Mouse (Mus musculus): Measurements from ENCODE around the gene Muc1.
"Not testable (repeated sequence)": the region's sequence is repeated elsewhere in the genome, so short reads cannot be mapped to it uniquely, and the experiment has no call there.

Gene Muc1

DNA sequence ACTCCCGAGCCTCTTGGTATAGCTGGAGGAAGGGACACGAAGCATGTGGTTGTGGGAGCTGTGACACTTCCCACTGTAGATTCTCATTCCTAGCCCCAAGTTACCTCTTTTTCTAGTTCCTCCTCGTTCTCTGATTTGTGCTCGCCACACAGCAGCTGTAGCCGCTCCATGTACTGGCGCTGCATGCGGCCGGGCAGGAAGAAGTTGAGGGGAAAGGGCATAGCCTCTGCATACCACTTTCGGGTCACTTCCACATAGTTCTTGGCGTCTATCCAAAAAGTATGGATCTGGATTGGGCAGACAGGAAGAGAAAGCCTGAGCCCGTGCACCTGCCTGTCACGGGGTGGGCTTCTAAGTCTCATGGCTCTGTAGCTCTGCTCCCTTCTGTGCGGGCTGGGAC is 18.7 kb upstream of the Muc1 start:
- no peak for DNase-seq

DNA sequence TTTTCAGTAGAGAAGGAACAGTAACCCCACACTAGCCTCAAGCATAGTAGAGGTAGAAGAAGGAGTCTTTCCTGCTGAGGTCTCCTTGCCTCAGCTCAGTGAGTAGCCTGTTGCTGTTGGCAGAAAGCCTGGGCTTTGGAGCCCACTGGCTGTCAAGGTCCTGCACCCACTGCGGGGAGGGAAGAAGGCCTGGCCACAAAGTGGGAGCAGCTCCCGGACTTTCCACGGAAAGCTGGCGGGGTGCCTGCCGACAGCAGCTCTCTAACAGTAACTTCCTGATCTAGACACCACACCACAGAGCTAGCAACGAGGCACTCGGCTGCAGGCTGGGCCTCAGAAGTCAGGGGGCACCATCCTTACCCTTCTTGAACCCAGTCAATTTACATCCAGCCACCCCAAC is 18.1 kb upstream of the Muc1 start:
- no peak for DNase-seq

GRCm38 (mm10) chr3:89213803-89214530 is 14.9 kb upstream of the Muc1 start:
- DNase-seq, result peak; percentile 91 to 92

GRCm38 (mm10) chr3:89214681-89215411 is 14.0 kb upstream of the Muc1 start, which contains the start of gene Thbs3:
Gene Thbs3 (plus strand): TSS chr3:89215180.
- no peak for DNase-seq

- peak; percentile 92 to 94 for DNase-seq
Measured at GRCm38 (mm10) chr3:89215853-89216252, 13.0 kb upstream of the Muc1 start.

GRCm38 (mm10) chr3:89216407-89216806 is 12.4 kb upstream of the Muc1 start:
- DNase-seq, result not testable (repeated sequence)

- no peak for DNase-seq
Measured at GRCm38 (mm10) chr3:89218271-89218670, 10.6 kb upstream of the Muc1 start.

GRCm38 (mm10) chr3:89219546-89219945 is 9.3 kb upstream of the Muc1 start:
- DNase-seq, result no peak

DNA sequence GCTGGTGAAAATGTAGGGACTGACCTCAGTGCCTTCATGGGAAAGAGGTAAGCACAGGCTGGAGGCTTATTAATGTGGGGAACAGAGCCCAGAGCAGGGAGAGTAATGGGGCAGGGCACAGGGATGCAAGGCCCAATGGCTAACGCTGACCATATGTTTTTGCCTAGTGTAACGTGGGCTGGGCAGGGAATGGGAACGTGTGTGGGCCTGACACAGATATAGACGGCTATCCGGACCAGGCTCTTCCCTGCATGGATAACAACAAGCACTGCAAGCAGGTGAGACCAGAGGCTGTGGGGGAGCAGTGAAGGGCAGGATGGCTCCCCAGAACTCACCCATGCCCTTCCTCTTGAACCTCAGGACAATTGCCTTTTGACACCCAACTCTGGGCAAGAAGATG is 7.7 kb upstream of the Muc1 start:
- DNase-seq, result no peak

DNA sequence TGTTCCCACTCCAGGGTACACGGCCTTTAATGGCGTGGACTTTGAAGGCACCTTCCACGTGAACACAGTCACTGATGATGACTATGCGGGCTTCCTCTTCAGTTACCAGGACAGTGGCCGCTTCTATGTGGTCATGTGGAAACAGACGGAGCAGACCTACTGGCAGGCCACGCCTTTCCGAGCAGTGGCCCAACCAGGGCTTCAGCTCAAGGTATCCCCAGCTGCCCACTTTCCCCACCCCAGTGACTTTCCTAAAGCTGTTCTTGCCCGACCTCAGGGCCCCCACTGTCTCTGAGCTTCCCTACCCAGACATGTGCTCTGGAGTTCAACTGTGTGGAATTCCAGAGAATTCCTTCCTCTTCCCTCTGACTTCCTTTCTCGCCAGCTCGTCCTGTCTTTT is 4.1 kb upstream of the Muc1 start:
- no peak for DNase-seq

DNA sequence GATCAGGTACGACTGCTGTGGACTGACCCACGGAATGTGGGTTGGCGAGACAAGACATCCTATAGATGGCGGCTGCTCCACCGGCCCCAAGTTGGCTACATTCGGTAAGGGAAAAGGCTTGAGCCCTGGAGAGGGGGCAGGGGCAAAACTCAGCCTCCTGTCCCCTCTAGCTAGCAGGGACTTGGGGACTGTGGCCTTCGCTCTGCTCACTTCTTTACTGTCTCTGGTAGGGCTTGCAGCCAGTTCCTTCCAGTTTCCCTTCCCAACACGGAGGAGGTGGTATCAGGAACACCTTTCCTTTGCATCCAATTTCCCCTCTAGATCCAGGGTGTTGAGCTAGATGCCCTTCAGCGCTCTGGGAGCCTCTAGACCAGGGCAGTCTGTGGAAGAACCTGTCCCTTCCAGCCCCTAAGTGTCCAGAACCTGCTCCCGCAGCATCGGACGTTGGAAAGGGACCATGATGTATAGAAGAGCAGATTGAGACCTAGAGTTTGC is 3.5 kb upstream of the Muc1 start:
- no peak for DNase-seq

DNA sequence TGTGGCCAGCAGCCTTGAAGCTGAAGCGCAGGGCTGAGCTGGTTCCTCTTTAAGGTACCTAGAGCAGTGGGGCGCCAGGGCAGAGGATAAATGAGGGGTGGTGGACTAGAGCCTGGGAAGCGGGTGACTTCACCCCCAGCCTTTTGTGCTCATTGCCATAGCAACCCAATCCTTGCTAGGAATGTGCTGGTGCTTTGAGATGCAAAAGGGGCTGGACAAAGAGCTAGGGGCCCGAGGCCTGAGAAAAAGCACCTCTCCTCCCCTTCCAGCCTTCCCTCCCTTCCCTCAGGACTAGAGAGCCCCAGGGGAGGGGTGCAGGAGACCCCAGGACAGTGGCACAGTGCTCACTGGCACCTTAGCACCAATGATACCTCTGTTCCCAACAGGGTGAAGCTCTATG is 2.9 kb upstream of the Muc1 start:
- DNase-seq, result no peak

GRCm38 (mm10) chr3:89226361-89226760 is 2.5 kb upstream of the Muc1 start:
- no peak for DNase-seq

GRCm38 (mm10) chr3:89226900-89227299 is 2.0 kb upstream of the Muc1 start, which contains the start of gene Mtx1:
Gene Mtx1 (minus strand): TSS chr3:89227088.
- no peak for DNase-seq

DNA sequence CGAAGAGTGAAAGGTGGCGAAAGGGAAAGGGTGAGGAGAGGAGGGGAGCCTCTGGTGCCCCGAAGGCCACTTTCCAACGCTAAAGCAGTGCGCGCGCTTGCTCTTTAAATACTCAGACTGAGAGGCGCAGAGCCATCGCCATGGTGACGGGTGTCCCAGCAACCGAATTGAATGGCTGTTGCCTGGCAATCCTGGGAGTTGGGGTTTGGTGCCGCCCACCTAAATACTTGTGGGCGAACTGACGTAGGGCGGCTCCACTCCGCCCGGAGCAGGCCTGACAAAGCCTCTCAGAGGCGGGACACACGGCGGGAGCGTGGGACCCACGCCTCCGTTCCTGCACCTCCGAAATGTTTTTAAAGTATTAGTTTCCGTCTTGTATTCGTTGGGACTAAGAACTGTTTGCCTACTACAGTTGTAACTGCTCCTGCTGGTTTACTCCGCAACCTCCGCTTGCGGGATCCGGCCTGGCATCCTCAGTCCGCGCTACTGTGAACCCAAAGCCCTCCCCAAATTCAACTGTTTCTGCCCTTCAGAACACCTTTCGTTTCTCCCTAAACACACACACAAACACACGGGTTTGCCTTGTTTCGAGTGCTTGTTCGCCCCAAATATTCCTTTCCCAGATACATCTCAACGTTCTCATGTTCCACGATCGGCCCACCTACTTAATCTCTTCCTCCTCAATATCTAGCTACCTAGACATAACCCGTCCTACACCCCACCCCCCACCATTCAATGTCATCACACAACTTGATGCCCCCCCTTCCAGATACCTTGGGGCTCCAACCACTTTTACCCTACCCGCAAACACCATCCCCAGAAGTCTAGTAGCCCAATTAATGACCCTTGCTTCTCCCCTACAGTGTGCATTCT is 1.3 kb upstream of the Muc1 start:
- DNase-seq, result peak; percentile 57 to 70

DNA sequence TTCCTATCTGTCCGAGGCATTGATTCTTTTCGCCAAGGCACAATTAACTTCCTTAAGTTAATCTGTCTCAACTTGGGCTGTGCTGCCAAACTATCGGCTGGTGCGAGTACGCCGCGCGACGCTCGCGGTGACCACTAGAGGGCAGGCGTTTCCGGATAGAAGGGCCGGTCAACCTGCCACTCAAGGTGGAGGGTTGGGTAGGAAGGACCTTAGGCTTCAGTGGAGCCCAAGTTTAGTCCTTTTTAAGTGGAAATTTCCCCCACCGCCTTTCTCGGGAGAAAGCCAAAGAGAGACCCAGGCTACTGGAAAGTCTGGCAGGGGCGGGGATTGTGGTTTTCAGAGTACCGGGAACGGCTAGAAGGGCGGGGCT is 692 bp upstream of the Muc1 start:
- DNase-seq, result peak; percentile 93 to 95

DNA sequence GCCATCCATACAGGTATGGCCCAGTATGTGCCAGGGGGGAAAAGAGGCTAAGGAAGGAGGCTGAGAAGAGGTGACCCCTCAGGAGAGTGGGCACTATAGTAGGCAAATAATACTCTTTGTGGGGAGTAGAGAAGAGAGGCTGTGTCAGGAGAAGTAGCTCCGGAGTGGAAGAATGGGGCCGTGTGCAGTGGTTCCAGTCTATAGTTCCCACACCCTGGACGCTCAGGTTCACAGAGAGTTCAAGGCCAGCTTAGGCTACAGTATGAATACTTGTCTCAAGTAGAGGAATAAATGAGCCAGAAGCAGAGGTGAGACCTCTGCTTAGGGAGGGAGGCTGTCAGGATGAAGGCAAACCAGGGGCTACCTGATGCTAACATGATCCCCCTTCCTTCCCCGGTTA is 419 bp downstream of the Muc1 start:
- DNase-seq, result no peak

DNA sequence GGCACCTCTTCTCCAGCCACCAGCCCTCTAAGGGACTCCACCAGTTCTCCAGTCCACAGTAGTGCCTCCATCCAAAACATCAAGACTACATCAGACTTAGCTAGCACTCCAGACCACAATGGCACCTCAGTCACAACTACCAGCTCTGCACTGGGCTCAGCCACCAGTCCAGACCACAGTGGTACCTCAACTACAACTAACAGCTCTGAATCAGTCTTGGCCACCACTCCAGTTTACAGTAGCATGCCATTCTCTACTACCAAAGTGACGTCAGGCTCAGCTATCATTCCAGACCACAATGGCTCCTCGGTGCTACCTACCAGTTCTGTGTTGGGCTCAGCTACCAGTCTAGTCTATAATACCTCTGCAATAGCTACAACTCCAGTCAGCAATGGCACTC is 1.7 kb downstream of the Muc1 start:
- no peak for DNase-seq

DNA sequence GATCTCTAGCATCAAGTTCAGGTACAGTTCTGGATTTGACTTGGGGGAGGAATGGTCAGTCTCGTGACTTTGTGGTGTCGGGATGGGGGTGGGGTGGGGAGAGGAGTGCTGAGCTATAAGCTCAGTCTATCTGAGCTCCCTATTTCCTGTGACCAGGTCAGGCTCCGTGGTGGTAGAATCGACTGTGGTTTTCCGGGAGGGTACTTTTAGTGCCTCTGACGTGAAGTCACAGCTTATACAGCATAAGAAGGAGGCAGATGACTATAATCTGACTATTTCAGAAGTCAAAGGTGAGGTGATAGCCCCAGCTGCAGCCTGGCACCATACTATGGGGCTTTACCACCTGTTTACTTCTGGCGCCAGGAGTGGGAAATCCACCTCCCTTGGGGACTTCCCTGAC is 2.5 kb downstream of the Muc1 start:
- no peak for DNase-seq

GRCm38 (mm10) chr3:89231772-89232275 is 3.0 kb downstream of the Muc1 start:
- DNase-seq, result peak in 1 of 2 experiments; percentile 60

- no peak for DNase-seq
Measured at GRCm38 (mm10) chr3:89232614-89233013, 3.8 kb downstream of the Muc1 start.

DNA sequence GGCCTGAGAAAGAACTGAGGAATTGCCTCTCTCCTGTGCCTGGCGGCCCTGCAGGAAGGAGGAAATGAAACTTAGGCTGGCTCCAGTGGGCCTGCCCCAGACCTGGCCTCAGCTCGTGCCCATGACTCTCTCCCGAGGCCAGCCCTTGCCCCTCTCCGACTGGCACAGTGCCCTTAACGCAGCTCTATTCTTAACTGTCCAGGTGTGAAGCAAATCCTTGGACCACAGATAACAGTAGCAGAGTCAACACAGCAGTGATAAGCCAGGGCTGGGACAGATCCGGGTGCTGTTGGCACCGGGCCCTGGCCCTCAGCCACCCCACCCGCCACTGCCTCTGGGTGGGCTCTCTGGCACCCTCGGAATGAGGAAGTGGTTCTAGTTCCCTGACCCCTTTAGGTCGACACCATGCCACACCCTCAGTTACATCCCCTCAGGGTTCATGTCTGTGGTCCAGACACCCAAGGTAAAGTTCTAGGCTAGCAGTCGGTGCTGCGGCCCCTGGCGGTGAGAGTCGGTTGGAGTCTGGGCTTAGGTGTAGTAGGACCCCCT is 4.8 kb downstream of the Muc1 start:
- DNase-seq, result no peak

- no peak for DNase-seq
Measured at GRCm38 (mm10) chr3:89236516-89236915, 7.7 kb downstream of the Muc1 start.
